Mouse (Mus musculus) MEL-GATA-1-ER (cell line): Measurements from ENCODE around the gene Slc7a6os.
"Not testable (repeated sequence)": the region's sequence is repeated elsewhere in the genome, so short reads cannot be mapped to it uniquely, and the experiment has no call there.

ENCODE experiments used
- DNase-seq: peaks from one replicate; pipeline ENCODE4 v3.0.0-alpha.2; 2012; ENCODE audit warnings: low read depth; ENCODE audit errors: extremely low read depth

Gene Slc7a6os

GRCm38 (mm10) chr8:106210821-106211345 is at the start of gene Slc7a6os, which contains the start of gene Prmt7:
Gene Slc7a6os, minus strand, starts transcription at chr8:106210935.
Gene Prmt7, plus strand, starts transcription at chr8:106210936.
- DNase-seq: peak; percentile 66

GRCm38 (mm10) chr8:106259579-106260255 is 49.0 kb upstream of the Slc7a6os start:
- no peak for DNase-seq

- DNase-seq: peak; percentile 2
Observed at GRCm38 (mm10) chr8:106258169-106258568, 47.4 kb upstream of the Slc7a6os start.

GRCm38 (mm10) chr8:106250186-106250585 is 39.5 kb upstream of the Slc7a6os start:
- DNase-seq: no peak

GRCm38 (mm10) chr8:106237106-106237505 is 26.4 kb upstream of the Slc7a6os start:
- no peak for DNase-seq

GRCm38 (mm10) chr8:106234567-106235261 is 24.0 kb upstream of the Slc7a6os start:
- DNase-seq: no peak

- no peak for DNase-seq
Observed at GRCm38 (mm10) chr8:106232751-106233150, 22.0 kb upstream of the Slc7a6os start.

- DNase-seq: no peak
Observed at GRCm38 (mm10) chr8:106231536-106231935, 20.8 kb upstream of the Slc7a6os start.

GRCm38 (mm10) chr8:106226589-106226988 is 15.9 kb upstream of the Slc7a6os start:
- DNase-seq: peak; percentile 20

GRCm38 (mm10) chr8:106219620-106220019 is 8.9 kb upstream of the Slc7a6os start:
- DNase-seq: no peak

- no peak for DNase-seq
Observed at GRCm38 (mm10) chr8:106213959-106214358, 3.2 kb upstream of the Slc7a6os start.

- peak; percentile 33 for DNase-seq
Observed at GRCm38 (mm10) chr8:106211421-106211820, 686 bp upstream of the Slc7a6os start.

GRCm38 (mm10) chr8:106210035-106210731 is 552 bp downstream of the Slc7a6os start:
- DNase-seq: peak; percentile 44

- DNase-seq: not testable (repeated sequence)
Observed at GRCm38 (mm10) chr8:106199596-106199995, 11.1 kb downstream of the Slc7a6os start.

- peak; percentile 39 for DNase-seq
Observed at GRCm38 (mm10) chr8:106198741-106199140, 12.0 kb downstream of the Slc7a6os start.

GRCm38 (mm10) chr8:106194062-106194461 is 16.7 kb downstream of the Slc7a6os start:
- no peak for DNase-seq

- DNase-seq: no peak
Observed at GRCm38 (mm10) chr8:106193162-106193561, 17.6 kb downstream of the Slc7a6os start.

- DNase-seq: peak; percentile 63
Observed at GRCm38 (mm10) chr8:106191639-106192038, 19.1 kb downstream of the Slc7a6os start.

GRCm38 (mm10) chr8:106189162-106189561 is 21.6 kb downstream of the Slc7a6os start:
- DNase-seq: no peak

GRCm38 (mm10) chr8:106186394-106186793 is 24.3 kb downstream of the Slc7a6os start:
- no peak for DNase-seq

GRCm38 (mm10) chr8:106185628-106186270 is 25.0 kb downstream of the Slc7a6os start:
- no peak for DNase-seq
